Mouse (Mus musculus): ENCODE measurements around the gene Rab34.

- TF ChIP-seq CTCF (IDR thresholded peaks at IDR 0.05; ENCODE audit: borderline replicate concordance, insufficient read depth, low read length) (no peak), POLR2A (IDR thresholded peaks at IDR 0.05; ENCODE audit: low read depth, low read length) (peak; percentile 65)
Observed at GRCm38 (mm10) chr11:78189234-78190040, 1.2 kb downstream of the Rab34 start.

Data from embryonic fibroblast, embryonic 13.5 days (primary cell).